Mouse (Mus musculus): ENCODE results near the gene Gm813.
"Not testable (repeated sequence)": the region's sequence is repeated elsewhere in the genome, so short reads cannot be mapped to it uniquely, and the experiment has no call there.

Gm813 gene

DNA sequence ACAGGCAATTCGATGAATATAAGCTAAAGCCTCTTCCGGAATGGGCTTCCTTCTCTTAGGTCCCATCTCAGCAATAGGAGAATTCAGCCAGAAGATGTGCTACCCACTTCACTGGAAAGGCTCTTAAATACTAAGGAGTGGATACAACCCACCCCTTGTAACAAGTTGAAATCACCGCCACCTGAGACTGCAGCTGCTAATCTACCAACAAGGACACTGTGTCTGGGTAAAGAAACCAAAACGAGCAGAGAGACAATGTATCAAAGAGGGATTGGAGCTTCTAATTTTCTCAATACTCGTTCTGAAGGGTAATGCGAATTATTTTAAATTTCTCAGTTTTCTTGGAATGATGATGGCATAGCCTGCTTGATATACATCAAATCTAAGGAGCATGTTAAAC lies at the start of gene Gm813:
Gene Gm813, minus strand, starts transcription at position 101 of the 400 bp plus-strand sequence.
- no peak for DNase-seq

DNA sequence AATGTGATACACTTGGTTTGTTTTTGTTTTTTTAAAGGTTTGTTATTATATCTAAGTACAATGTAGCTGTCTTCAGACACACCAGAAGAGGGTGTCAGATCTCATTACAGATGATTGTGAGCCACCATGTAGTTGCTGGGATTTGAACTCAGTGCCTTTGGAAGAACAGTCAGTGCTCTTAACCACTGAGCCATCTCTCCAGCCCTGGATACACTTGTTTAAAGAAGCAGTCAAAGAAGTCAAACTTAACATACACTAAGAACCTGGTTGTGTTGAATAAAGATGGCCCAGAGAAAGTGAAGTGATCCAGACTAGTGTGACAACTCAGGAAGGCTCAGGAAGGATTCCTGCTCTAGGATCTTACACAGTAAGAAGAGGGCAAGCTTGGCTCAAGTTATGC lies 48.4 kb upstream of the Gm813 start:
- DNase-seq = not testable (repeated sequence)

- DNase-seq = no peak
These were observed 47.0 kb upstream of the Gm813 start for GRCm38 (mm10) chr16:58663816-58664215.

- DNase-seq = no peak
These were observed 46.2 kb upstream of the Gm813 start for GRCm38 (mm10) chr16:58663021-58663420.

DNA sequence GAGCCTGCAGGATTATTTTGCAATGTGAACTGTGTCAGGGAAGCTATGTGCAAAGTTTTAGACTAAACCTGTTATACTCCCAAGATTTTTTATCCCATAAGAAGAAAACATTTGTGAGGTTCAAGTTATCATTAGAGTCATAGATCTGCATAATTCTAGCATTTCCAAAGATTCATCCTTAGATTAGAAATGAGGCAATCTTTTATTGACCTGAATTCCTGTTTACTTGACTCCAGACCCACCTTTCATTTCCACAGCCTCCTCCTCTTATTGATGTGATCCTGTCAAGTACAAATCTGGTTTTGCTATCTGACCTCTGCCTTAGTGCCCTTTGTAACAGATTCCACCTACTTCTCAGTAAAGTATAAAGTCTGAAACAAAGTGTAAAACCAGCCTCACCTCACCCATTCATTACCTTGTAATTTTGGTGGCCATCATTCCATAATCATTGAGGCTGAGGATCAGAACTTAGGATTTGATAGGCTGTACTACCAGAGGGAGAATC lies 45.6 kb upstream of the Gm813 start:
- DNase-seq = no peak

DNA sequence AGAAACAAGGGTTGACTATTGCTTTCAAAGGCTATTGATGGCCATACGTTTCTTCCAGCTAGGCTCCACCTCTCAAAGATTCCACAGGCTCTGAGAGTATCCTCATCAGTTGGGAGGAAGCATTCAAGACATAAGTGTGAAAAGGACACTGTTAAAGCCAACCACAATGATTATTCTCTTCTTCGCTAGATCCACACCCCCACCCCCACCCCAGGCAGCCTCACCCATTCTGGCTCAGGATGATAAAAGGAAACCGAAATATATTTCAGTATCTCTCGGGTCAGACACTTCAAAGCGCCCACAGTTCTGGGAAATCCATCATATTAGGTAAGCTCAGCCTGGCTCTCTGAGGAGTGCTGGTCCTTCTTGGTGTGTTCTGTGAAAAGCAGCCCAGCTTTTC lies 45.0 kb upstream of the Gm813 start:
- DNase-seq = no peak

DNA sequence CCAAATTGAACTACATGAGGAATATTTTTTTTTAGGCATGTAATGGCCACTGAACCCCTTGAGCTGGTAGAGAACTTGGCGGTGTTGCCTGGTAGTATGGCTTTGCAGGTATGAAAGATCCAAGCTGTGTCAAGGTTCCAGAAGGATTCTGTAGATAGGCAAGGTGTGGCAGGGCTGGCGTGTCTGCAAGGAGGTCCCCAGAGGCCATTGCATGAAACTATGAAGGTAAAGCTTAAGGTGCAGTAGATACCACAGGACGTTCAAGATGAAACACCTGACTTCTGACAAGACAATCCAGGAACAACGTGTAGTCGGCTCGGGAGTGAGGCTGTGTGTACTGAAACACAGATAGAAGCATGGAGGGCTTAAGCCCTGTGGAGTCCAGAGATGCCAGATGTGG lies 41.9 kb upstream of the Gm813 start:
- no peak for DNase-seq

DNA sequence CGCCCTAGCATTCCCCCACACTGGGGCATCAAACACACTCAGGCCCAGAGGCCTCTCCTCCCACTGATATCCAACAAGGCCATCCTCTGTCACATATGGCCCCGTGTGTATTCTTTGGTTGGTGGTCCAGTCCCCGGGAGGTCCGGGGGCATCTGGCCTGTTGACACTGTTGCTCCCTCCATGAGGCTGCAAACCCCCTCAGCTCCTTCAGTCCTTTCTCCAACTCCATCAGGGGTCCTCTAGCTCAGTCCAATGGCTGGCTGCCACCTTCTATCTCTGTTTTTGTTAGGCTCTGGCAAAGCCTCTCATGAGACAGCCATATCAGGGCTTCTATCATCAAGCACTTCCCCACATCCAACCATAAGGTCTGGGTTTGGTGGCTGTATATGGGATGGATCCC lies 39.7 kb upstream of the Gm813 start:
- DNase-seq = no peak

- DNase-seq = no peak
These were observed 39.0 kb upstream of the Gm813 start for GRCm38 (mm10) chr16:58655751-58656150.

DNA sequence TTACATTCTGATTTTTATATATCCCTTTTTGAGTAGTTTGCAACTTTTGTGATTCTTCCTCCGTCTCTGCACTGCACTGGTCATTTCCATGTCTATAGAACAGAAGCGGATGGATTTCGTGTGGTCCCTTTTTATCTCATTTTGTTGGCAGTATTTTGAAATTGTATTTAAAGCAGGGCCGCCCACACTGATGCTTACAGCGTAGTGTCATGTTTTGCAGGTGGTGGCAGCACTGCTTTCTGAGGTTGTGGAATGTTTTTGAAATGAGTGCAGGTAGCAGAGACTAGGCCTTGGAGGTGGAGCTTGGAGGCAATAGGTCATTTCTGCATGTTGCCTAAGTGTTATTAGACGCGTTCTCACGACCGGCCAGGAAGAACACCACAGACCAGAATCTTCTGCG lies 33.2 kb upstream of the Gm813 start:
- no peak for DNase-seq

DNA sequence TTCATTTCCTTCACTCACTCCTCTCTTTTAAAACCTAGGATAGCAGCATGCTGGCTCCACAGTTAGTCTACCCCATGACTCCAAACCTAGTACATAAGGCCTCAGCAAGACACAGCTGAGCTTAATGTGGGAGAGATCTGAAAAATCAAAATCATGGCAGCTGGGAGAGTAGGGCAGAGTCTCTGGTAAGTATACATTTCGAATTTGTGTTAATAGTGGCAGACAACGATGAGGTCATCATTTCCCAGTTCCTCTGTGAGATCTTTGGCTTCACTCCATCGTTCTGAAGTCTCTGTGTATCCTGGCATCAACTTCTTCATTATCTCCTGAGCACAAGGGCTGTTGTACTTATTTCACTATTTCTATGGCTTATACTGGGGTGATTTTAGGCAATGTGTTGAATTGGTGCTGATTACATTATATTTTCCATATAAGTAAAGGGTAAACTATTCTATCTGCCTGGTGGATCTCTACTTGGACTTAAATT lies 22.0 kb upstream of the Gm813 start, which contains the start of gene E330017A01Rik:
Gene E330017A01Rik, minus strand, starts transcription at position 51 of the 487 bp plus-strand sequence.
- no peak for DNase-seq

DNA sequence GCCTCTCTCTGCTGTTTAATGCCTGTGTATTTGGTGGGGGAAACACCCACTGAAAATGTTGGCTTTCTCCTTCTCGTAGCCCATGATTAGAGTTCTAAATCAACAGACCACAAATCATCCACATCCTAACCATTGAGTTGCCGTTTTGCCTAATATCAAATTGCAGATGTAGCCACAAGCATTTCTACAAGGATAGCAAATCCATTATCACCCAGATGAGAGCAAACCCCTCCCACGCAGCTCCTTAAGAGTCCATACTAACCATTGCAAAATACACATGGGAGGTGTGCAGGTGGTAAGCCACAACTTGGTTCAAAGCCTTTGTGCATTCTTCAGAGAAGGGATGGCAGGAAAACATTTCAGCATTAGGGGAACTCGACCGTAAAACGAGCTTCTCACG lies 21.2 kb upstream of the Gm813 start:
- no peak for DNase-seq

- DNase-seq = no peak
These were observed 20.7 kb upstream of the Gm813 start for GRCm38 (mm10) chr16:58637448-58637847.

DNA sequence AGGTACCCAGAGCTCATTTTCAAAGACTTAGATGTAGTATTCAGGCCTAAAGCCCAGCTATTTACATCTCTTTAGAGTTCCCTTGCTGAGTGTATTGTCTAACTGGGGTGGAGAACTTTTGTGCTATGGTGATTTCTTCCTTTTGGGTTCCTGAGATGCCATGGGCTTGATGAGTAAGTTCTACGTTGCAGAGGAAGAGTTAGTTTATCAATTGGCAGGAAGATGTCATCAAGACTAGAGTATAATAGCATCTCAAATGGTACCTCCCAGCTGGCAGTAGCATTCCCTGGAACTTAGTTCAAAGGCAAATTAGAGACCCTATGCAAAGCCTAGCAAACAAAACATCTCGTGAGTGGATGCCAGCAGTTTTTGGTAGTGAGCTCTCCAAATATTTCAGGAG lies 19.1 kb upstream of the Gm813 start:
- no peak for DNase-seq

GRCm38 (mm10) chr16:58629736-58630135 lies 13.0 kb upstream of the Gm813 start:
- DNase-seq = no peak

DNA sequence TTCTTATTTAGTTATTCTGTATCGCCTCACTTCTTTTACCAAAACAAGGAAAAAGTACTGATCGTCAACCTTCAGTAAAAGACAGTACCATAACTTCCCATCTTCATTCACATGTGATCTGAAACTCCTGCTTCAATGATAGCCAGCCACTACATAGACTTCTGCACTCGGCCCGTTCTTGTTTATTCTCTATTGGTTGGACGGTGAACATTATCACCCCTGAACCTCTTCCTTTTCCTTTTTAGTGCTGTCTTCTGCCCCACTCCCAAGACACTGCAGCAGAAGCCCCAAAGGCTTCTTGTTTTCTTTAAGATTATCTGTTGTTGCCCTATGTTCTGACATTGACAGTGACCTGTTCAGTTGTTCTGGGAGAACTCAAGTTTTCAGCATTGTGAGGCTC lies 12.2 kb upstream of the Gm813 start:
- DNase-seq = no peak

DNA sequence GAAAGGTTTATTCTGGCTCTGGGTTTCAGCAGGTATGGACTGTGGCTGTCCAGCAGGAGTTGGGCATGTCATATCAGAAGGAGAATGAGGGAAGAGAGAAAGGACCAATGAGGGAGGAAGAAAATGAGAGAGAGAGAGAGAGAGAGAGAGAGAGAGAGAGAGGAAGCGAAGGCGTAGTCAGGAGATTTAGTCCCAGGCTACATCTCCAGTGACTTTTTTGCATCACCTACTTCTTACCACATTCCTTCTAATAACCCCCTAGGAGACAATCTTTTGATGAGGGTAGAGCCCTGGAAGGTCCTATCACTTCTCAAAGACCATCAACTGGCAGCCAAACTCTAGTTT lies 11.5 kb upstream of the Gm813 start:
- DNase-seq = no peak

GRCm38 (mm10) chr16:58627597-58628335 lies 11.0 kb upstream of the Gm813 start:
- no peak for DNase-seq

DNA sequence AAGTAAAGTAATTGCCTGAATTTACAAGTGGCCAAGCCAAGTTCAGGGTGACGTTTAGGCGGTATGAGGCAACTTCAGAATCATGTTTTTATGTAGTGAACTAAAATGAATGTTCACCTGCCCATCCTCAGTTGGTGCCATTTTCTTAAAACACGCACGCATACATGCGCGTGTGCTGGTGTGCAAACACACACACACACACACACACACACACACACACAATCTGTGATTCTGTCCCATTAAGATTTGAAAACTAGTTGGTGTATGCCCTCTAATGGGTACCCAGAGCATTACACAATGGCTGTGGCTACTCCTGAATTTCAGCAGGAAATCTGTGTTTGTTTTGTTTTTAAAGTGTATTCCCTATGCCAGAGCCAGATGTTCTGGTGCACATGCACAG lies 7.2 kb upstream of the Gm813 start:
- peak; percentile 11 for DNase-seq

- DNase-seq = no peak
These were observed 6.3 kb upstream of the Gm813 start for GRCm38 (mm10) chr16:58623114-58623513.

DNA sequence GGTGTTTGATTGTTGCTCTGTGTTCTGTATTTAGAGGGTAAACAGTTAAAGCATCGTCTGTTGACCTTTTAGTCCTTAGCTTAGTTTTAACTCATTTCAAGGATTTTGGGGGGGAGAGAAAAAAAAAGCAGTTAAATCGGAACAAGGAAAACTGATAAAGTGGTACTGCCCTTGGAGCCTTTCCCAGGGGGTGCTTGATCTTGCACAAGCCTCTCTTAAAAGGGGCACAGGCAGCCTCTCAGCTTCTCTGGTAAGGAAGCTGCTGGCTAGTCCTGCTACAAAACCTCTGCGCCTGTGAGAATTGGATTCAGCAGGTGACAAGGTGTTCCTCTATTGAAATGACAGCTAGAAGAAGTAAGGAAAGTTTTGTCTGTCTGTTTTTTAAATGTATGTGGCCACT lies 5.6 kb upstream of the Gm813 start:
- no peak for DNase-seq

DNA sequence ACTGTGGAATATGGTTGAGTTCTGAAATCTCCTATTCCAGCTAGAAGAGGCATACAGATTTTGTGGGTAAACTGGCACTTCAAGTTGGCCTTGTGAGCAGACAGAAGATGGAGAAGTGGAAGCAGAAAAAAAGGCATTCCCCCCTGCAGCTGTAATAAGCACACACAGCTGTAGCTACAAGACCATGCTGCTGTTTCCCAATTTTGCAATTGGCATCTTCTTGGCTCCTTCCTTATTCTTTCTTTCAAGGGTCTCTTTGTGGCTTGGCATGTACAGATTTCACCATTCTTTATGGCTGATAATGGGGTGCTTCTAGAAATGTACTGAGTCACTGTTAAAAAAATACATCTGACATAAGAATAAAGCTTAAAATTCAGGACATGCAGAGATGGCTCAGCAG lies 568 bp upstream of the Gm813 start:
- DNase-seq = no peak

DNA sequence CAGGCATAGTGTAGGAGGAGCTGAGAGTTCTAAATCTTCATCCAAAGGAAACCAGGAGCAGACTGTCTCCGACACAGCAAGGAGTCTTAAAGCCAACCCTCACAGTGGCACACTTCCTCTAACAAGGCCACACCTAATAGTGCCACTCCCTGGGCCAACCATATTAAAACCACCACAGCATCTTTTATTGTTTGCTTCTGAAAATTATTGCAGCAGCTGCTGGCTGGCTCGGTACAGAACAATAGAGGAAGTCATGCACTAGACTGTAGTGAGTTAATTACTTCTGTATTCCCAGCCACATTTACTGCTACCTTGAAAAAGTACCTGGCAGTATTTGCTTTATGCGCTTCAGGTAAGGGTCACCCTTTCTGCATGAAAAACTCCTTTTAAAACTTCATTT lies 3.8 kb downstream of the Gm813 start:
- DNase-seq = no peak

GRCm38 (mm10) chr16:58607101-58607500 lies 9.7 kb downstream of the Gm813 start:
- no peak for DNase-seq

DNA sequence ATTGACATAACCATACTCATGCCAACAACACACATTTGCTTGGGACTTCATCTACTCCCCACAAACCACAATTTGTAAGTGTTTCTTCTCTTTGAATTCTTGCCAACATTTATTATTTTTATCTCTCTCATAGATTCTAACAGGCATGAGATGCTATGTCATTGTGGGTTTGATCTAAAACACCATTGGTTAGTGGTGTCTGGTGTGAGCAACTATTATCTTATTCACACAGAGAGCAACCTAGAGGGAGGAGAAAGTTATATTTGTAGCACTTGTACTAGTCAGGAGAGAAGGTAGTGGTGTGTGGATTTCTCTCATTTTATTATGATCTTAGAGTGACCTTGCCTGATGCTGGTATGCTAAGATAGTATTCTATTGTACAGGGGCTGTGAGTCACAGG lies 12.1 kb downstream of the Gm813 start:
- DNase-seq = no peak

Measured in thymus, postnatal 4 days (tissue).